Mouse (Mus musculus): Measurements from ENCODE around the gene Btn2a2. TPM values are rescaled to one million over a fixed set of nuclear protein-coding genes. Genes with fewer than 3 reads are reported as not detected.

Gene Btn2a2
- total and polyA plus RNA-seq, 3 experiments, result 1.2 to 2.1 (median 1.3) TPM

DNA sequence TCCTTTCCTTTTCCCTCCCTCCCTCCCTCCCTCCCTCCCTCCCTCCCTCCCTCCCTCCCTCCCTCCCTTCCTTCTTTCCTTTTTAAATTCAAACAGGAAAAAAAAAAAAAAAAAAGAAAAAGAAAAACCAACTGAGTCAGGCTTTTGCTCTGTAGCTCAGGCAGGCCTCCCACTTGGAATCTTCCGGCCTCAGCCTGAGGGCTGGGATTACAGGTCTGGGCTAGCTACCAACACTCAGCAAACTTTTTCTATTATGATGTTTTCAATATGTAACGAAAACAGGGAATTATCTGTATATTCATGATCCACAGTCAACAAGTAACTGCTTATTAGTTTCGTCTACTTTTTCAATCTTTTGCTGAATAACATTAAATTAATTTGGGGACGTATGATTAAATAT is 14.3 kb upstream of the Btn2a2 start:
- Histone ChIP-seq H3K9ac (ENCODE audit: insufficient read depth, low read depth) (no peak overlapping the region), H3K79me2 (replicated peaks; ENCODE audit: control insufficient read depth, extremely low read depth, insufficient read depth, poor library complexity, severe bottlenecking) (no peaks in the 10 kb centered on the region), H3K36me3 (replicated peaks in 1 of 2; ENCODE audit: control insufficient read depth in 1 of 2, insufficient read depth in 1 of 2, low read length in 1 of 2) (no peaks in the 10 kb centered on the region), H3K4me2 (ENCODE audit: insufficient read depth, low read depth, poor library complexity, severe bottlenecking) (peak overlapping the region; percentile 51; the same call in 1 of the 2 replicates), H3K27me3 (replicated peaks) (no peaks in the 10 kb centered on the region), H3K4me3 (replicated peaks in 1 of 3; ENCODE audit: low read depth in 2 of 3, low read length in 2 of 3, poor library complexity in 1 of 3) (peak overlapping the region in 2 of 3 experiments; percentile 9 to 23), H3K4me1 (ENCODE audit: control insufficient read depth in 1 of 2, insufficient read depth in 2 of 2) (peaks cover 3 to 15% of the 10 kb centered on the region in 2 experiments; a peak in 3 of 4 replicates), H3K27ac (ENCODE audit: insufficient read depth, low read depth) (no peak overlapping the region), H3K9me3 (replicated peaks; ENCODE audit: low read length) (no peaks in the 10 kb centered on the region)
- DNase-seq (ENCODE audit: extremely low read depth), result no peak
- in situ Hi-C loops (cut with MboI; ENCODE audit: low pct_ligation_motif_present, low pct_unique_long_range_greater_than_20kb, low sequenced_read_pairs) (loop anchor here (10.0 to 25.0 kb wide), 2 partner anchors 198 to 1566 kb away; partner anchors contain the start of gene Zfp184), dilution Hi-C loops (cut with MboI; ENCODE audit: extremely low pct_ligation_motif_present, extremely low pct_unique_long_range_greater_than_20kb, low sequenced_read_pairs) (no loop called here)
- TF ChIP-seq MEF2A (IDR thresholded peaks at IDR 0.05; ENCODE audit: borderline replicate concordance, low read depth, low read length), result no peak
- no peak for TF ChIP-seq ZNF384 (IDR thresholded peaks at IDR 0.05; ENCODE audit: low read depth, low read length)
- TF ChIP-seq IRF4 (IDR thresholded peaks at IDR 0.05; ENCODE audit: low read depth, low read length), result no peak
- TF ChIP-seq NELFE (IDR thresholded peaks at IDR 0.05; ENCODE audit: low read depth, low read length), result no peak
- no peak for TF ChIP-seq TBP (conservative IDR thresholded peaks at IDR 0.05; ENCODE audit: low read depth, low read length)
- TF ChIP-seq MYC (IDR thresholded peaks at IDR 0.05; ENCODE audit: low read depth, low read length), result no peak
- no peak for TF ChIP-seq ZKSCAN1 (IDR thresholded peaks at IDR 0.05; ENCODE audit: borderline replicate concordance, low read depth, low read length)
- no peak for TF ChIP-seq CTCF (conservative IDR thresholded peaks at IDR 0.05 in 1 of 2, IDR thresholded peaks at IDR 0.05 in 1 of 2; ENCODE audit: low read depth in 2 of 2, low read length in 2 of 2)
- TF ChIP-seq BHLHE40 (IDR thresholded peaks at IDR 0.05; ENCODE audit: low read depth, low read length), result no peak
- no peak for TF ChIP-seq JUN (IDR thresholded peaks at IDR 0.05; ENCODE audit: insufficient read depth, low read depth, low read length)
- no peak for TF ChIP-seq ZMIZ1 (IDR thresholded peaks at IDR 0.05; ENCODE audit: low read depth, low read length)
- no peak for TF ChIP-seq POLR2A (IDR thresholded peaks at IDR 0.05; ENCODE audit: low read depth, low read length)
- TF ChIP-seq ELF1 (IDR thresholded peaks at IDR 0.05; ENCODE audit: low read depth, low read length), result no peak
- no peak for TF ChIP-seq TCF12 (IDR thresholded peaks at IDR 0.05; ENCODE audit: low read depth, low read length)

DNA sequence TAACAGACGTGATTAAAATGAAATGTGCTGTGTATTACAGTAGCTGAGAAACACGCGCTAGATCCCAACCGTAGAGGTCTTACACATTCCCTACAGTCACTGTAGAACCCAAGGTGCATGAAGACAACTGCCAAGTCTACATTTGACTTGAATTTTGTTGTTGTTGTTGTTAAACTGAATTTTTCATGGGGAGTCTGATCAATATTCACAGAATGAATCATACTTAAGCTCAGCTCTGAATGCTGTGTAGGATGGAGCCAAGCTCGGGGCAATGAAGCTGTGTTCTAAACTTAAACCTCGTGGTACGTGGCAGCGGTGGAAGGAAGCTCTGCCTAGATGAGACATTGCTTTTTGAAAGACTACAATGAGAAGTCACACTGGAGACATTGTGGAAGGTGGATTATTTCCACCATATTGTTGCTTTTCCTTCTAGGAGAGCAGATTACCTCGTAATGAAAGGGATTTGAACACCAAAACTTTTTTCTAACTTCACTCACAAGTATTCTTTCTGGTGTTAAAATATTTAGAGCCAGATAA is 13.4 kb upstream of the Btn2a2 start:
- H3K79me2 ChIP-seq (replicated peaks; ENCODE audit: control insufficient read depth, extremely low read depth, insufficient read depth, poor library complexity, severe bottlenecking), result no peaks in the 10 kb centered on the region
- H3K36me3 ChIP-seq (replicated peaks in 1 of 2; ENCODE audit: control insufficient read depth in 1 of 2, insufficient read depth in 1 of 2, low read length in 1 of 2), result no peaks in the 10 kb centered on the region
- in situ Hi-C loops (cut with MboI; ENCODE audit: low pct_ligation_motif_present, low pct_unique_long_range_greater_than_20kb, low sequenced_read_pairs), result loop anchor here (10.0 to 25.0 kb wide), 2 partner anchors 197 to 1565 kb away; partner anchors contain the start of gene Zfp184
- peak overlapping the region; percentile 100 for H3K4me2 ChIP-seq (ENCODE audit: insufficient read depth, low read depth, poor library complexity, severe bottlenecking)
- dilution Hi-C loops (cut with MboI; ENCODE audit: extremely low pct_ligation_motif_present, extremely low pct_unique_long_range_greater_than_20kb, low sequenced_read_pairs), result no loop called here
- H3K9ac ChIP-seq (ENCODE audit: insufficient read depth, low read depth), result peak overlapping the region; percentile 53
- H3K4me3 ChIP-seq (replicated peaks in 1 of 3; ENCODE audit: low read depth in 2 of 3, low read length in 2 of 3, poor library complexity in 1 of 3), result peak overlapping the region; percentile 44 to 64 (median 47)
- peaks cover 3 to 14% of the 10 kb centered on the region in 2 experiments; a peak in 3 of 4 replicates for H3K4me1 ChIP-seq (ENCODE audit: control insufficient read depth in 1 of 2, insufficient read depth in 2 of 2)
- H3K27ac ChIP-seq (ENCODE audit: insufficient read depth, low read depth), result peak overlapping the region; percentile 35; the same call in 1 of the 2 replicates
- no peaks in the 10 kb centered on the region for H3K9me3 ChIP-seq (replicated peaks; ENCODE audit: low read length)
- DNase-seq (ENCODE audit: extremely low read depth), result peak; percentile 42
- H3K27me3 ChIP-seq (replicated peaks), result no peaks in the 10 kb centered on the region
- TF ChIP-seq ZMIZ1 (IDR thresholded peaks at IDR 0.05; ENCODE audit: low read depth, low read length) (no peak), CHD1 (IDR thresholded peaks at IDR 0.05; ENCODE audit: low read depth, low read length) (no peak), MXI1 (IDR thresholded peaks at IDR 0.05; ENCODE audit: low read depth, low read length) (peak; percentile 50; the same call in 1 of the 2 replicates), KAT2A (IDR thresholded peaks at IDR 0.05; ENCODE audit: insufficient replicate concordance, low read length) (no peak), JUND (conservative IDR thresholded peaks at IDR 0.05; ENCODE audit: low read depth, low read length) (no peak), NRF1 (IDR thresholded peaks at IDR 0.05; ENCODE audit: low read depth, low read length) (no peak), EP300 (IDR thresholded peaks at IDR 0.05; ENCODE audit: low read length) (no peak), TCF12 (IDR thresholded peaks at IDR 0.05; ENCODE audit: low read depth, low read length) (no peak), POLR2A (IDR thresholded peaks at IDR 0.05; ENCODE audit: low read depth, low read length) (no peak), POLR2AphosphoS2 (IDR thresholded peaks at IDR 0.05; ENCODE audit: low read depth, low read length) (no peak), MAX (IDR thresholded peaks at IDR 0.05; ENCODE audit: low read length) (peak; percentile 45; the same call in 1 of the 2 replicates), E2F4 (IDR thresholded peaks at IDR 0.05; ENCODE audit: insufficient replicate concordance, low read depth, low read length) (no peak), MAZ (IDR thresholded peaks at IDR 0.05; ENCODE audit: low read depth, low read length) (no peak), MAFK (IDR thresholded peaks at IDR 0.05; ENCODE audit: insufficient replicate concordance, low read length) (no peak), HCFC1 (IDR thresholded peaks at IDR 0.05; ENCODE audit: low read depth, low read length) (no peak), JUN (IDR thresholded peaks at IDR 0.05; ENCODE audit: insufficient read depth, low read depth, low read length) (no peak), RCOR1 (conservative IDR thresholded peaks at IDR 0.05; ENCODE audit: low read depth, low read length) (no peak), PAX5 (IDR thresholded peaks at IDR 0.05; ENCODE audit: low read length) (no peak), RAD21 (IDR thresholded peaks at IDR 0.05; ENCODE audit: low read depth, low read length) (no peak), BHLHE40 (IDR thresholded peaks at IDR 0.05; ENCODE audit: low read depth, low read length) (no peak), SIN3A (IDR thresholded peaks at IDR 0.05; ENCODE audit: low read length) (0 out of 2 replicates have a peak, but pooled peaks have one; percentile 56), ZNF384 (IDR thresholded peaks at IDR 0.05; ENCODE audit: low read depth, low read length) (no peak), ELF1 (IDR thresholded peaks at IDR 0.05; ENCODE audit: low read depth, low read length) (no peak), TBP (conservative IDR thresholded peaks at IDR 0.05; ENCODE audit: low read depth, low read length) (no peak), CHD2 (IDR thresholded peaks at IDR 0.05; ENCODE audit: low read length) (no peak), MYC (IDR thresholded peaks at IDR 0.05; ENCODE audit: low read depth, low read length) (0 out of 2 replicates have a peak, but pooled peaks have one; percentile 39)
